8 mouse cellular contexts compared by ENCODE assay signal in genomic region chr1:33670164-33670616, GRCm38 (mm10). TPM values are rescaled to one million over a fixed set of nuclear protein-coding genes. Genes with fewer than 3 reads are reported as not detected.
DNase-seq lines count a peak whose midpoint lies in the region; ATAC-seq and TF ChIP-seq lines count a peak whose summit lies in the region.

No protein-coding gene starts in this region.

- no peak overlapping the region for H3K27ac ChIP-seq in ES-E14 (ENCODE audit: insufficient read depth, low read depth, low read length, poor library complexity, severe bottlenecking)
- H3K27ac ChIP-seq in forebrain, embryonic 13.5 days, result peak overlapping the region; percentile 90
- peak overlapping the region; percentile 80 for H3K27ac ChIP-seq in layer of hippocampus, adult 2 months
- H3K27ac ChIP-seq in lung, embryonic 14.5 days (ENCODE audit: low read depth), result peak overlapping the region; percentile 68
- H3K27ac ChIP-seq in neural tube, embryonic 15.5 days (replicated peaks), result peak overlapping the region; percentile 95

- 0% methylated on average over 37 of the region's 37 CpGs for WGBS in forebrain, embryonic 13.5 days
- WGBS in lung, embryonic 14.5 days, result under 1% methylated on average over 37 of the region's 37 CpGs
- under 1% methylated on average over 37 of the region's 37 CpGs for WGBS in neural tube, embryonic 15.5 days

- no peaks in the 10 kb centered on the region for H3K4me1 ChIP-seq in ES-E14 (ENCODE audit: control insufficient read depth in 2 of 2, insufficient read depth in 2 of 2, low read length in 2 of 2, poor library complexity in 1 of 2)
- H3K4me1 ChIP-seq in forebrain, embryonic 13.5 days, result peaks cover 8% of the 10 kb centered on the region
- H3K4me1 ChIP-seq in lung, embryonic 14.5 days (ENCODE audit: insufficient read depth), result 0 out of 2 replicates have a peak, but pooled peaks cover 3% of the 10 kb centered on the region
- peaks cover 8% of the 10 kb centered on the region for H3K4me1 ChIP-seq in neural tube, embryonic 15.5 days

- H3K27me3 ChIP-seq in forebrain, embryonic 13.5 days, result no peaks in the 10 kb centered on the region
- H3K27me3 ChIP-seq in lung, embryonic 14.5 days (ENCODE audit: insufficient read depth, low read length), result no peaks in the 10 kb centered on the region
- no peaks in the 10 kb centered on the region for H3K27me3 ChIP-seq in neural tube, embryonic 15.5 days (replicated peaks)

- H3K4me3 ChIP-seq in ES-E14 (ENCODE audit: insufficient read depth in 1 of 2, low read depth in 1 of 2, low read length in 2 of 2, poor library complexity in 1 of 2, severe bottlenecking in 1 of 2), result peak overlapping the region; percentile 96 to 99
- H3K4me3 ChIP-seq in forebrain, embryonic 13.5 days, result peak overlapping the region; percentile 71
- H3K4me3 ChIP-seq in layer of hippocampus, adult 2 months, result peak overlapping the region; percentile 89
- peak overlapping the region; percentile 58 for H3K4me3 ChIP-seq in lung, embryonic 14.5 days (ENCODE audit: low read depth, low read length)
- peak overlapping the region; percentile 80 for H3K4me3 ChIP-seq in neural tube, embryonic 15.5 days (replicated peaks)

- peak overlapping the region; percentile 73 for H3K9ac ChIP-seq in ES-E14 (ENCODE audit: insufficient read depth, low read depth, low read length, poor library complexity, severe bottlenecking)
- H3K9ac ChIP-seq in forebrain, embryonic 13.5 days, result peak overlapping the region; percentile 82
- H3K9ac ChIP-seq in lung, embryonic 14.5 days, result peak overlapping the region; percentile 64
- H3K9ac ChIP-seq in neural tube, embryonic 15.5 days (replicated peaks), result peak overlapping the region; percentile 68

- peak overlapping the region; percentile 83 for H3K4me2 ChIP-seq in forebrain, embryonic 13.5 days
- H3K4me2 ChIP-seq in lung, embryonic 14.5 days, result peak overlapping the region; percentile 70
- H3K4me2 ChIP-seq in neural tube, embryonic 15.5 days, result peak overlapping the region; percentile 81

- DNase-seq in ES-E14 (ENCODE audit: low read depth, low spot score), result peak; percentile 39
- peak; percentile 70 for DNase-seq in c-Kit-positive CD71-positive TER-119-positive erythroid progenitor cells, embryonic 14.5 days (ENCODE audit: low spot score)
- peak; percentile 56 to 57 for DNase-seq in heart, postnatal 36 days
- DNase-seq in layer of hippocampus, adult 2 months (ENCODE audit: low spot score in 2 of 2), result peak; percentile 46 to 51
- peak; percentile 87 for DNase-seq in lung, embryonic 14.5 days
- DNase-seq in testis, postnatal 10 days (ENCODE audit: low spot score), result peak; percentile 73

- no peaks in the 10 kb centered on the region for H3K9me3 ChIP-seq in ES-E14 (ENCODE audit: control insufficient read depth, insufficient read depth, low read depth, low read length)
- H3K9me3 ChIP-seq in forebrain, embryonic 13.5 days (replicated peaks), result no peaks in the 10 kb centered on the region
- H3K9me3 ChIP-seq in lung, embryonic 14.5 days (ENCODE audit: low read depth, low read length), result no peaks in the 10 kb centered on the region
- H3K9me3 ChIP-seq in neural tube, embryonic 15.5 days (replicated peaks), result no peaks in the 10 kb centered on the region

- H3K36me3 ChIP-seq in ES-E14 (ENCODE audit: control insufficient read depth, insufficient read depth, low read length, poor library complexity, severe bottlenecking), result peaks cover 6% of the 10 kb centered on the region; the same call in 1 of the 2 replicates
- peaks cover 14% of the 10 kb centered on the region for H3K36me3 ChIP-seq in forebrain, embryonic 13.5 days (ENCODE audit: poor library complexity, severe bottlenecking)
- H3K36me3 ChIP-seq in lung, embryonic 14.5 days (ENCODE audit: insufficient read depth), result peaks cover 23% of the 10 kb centered on the region; the same call in 1 of the 2 replicates
- H3K36me3 ChIP-seq in neural tube, embryonic 15.5 days, result 0 out of 2 replicates have a peak, but pooled peaks cover 8% of the 10 kb centered on the region

- peak; percentile 69 for ATAC-seq in forebrain, embryonic 13.5 days
- ATAC-seq in lung, embryonic 14.5 days (ENCODE audit: insufficient read depth), result peak; percentile 68
- peak; percentile 85 for ATAC-seq in neural tube, embryonic 15.5 days (ENCODE audit: low FRiP score)

- in situ Hi-C loops in ES-E14 (cut with MboI; ENCODE audit: low sequenced_read_pairs in 2 of 2, unreplicated experiment in 2 of 2), result no loop called here

- intact Hi-C loops in heart, postnatal 36 days (cut with DNase I), result loop anchor here (10.0 kb wide), 1 partner anchor 235 kb away; the partner anchor contains the start of genes Bend6 and Dst

- TF ChIP-seq CTCF in layer of hippocampus, adult 2 months (conservative IDR thresholded peaks at IDR 0.05), result peak; percentile 33
- peak; percentile 44 for TF ChIP-seq CTCF in lung, embryonic 14.5 days (IDR thresholded peaks at IDR 0.05; ENCODE audit: low read depth)

TF ChIP-seq in ES-E14, 5 proteins besides CTCF, POLR2A, EP300 and RAD21:
- no peak for TF ChIP-seq ZNF384 (IDR thresholded peaks at IDR 0.05; ENCODE audit: low read depth, low read length)
TF ChIP-seq in ES-E14: peak in this region for 0.

RNA-seq across cellular contexts. Expression of gene Prim2, which starts 0.6 kb away (rescaled TPM):
- total RNA-seq in ES-E14 (2012; rRNA removed), result 34.7 and 39.0 TPM in 2 replicates
- polyA plus RNA-seq in forebrain, embryonic 13.5 days (2015; fragmentation: Nextera tagmentation; extraction: Ambion mirVana), result 47.8 and 48.0 TPM in 2 replicates
- total RNA-seq in heart, postnatal 36 days (2021), result 1 to 10 TPM; 2.4 TPM
- 1 to 10 TPM; 5.5 to 5.8 TPM for total RNA-seq in layer of hippocampus, adult 2 months (2021)
- 42.2 and 46.8 TPM in 2 replicates for polyA plus RNA-seq in lung, embryonic 14.5 days (2014; fragmentation: Nextera tagmentation; extraction: Ambion mirVana)
- polyA plus RNA-seq in neural tube, embryonic 15.5 days (2015; fragmentation: Nextera tagmentation; extraction: Ambion mirVana), result 21.3 and 28.0 TPM in 2 replicates

RNA-seq across cellular contexts. Expression of gene Rab23, which starts 49.5 kb away (rescaled TPM):
- 20.6 and 20.7 TPM in 2 replicates for total RNA-seq in ES-E14 (2012; rRNA removed)
- polyA plus RNA-seq in forebrain, embryonic 13.5 days (2015; fragmentation: Nextera tagmentation; extraction: Ambion mirVana), result 28.4 and 31.9 TPM in 2 replicates
- 1 to 10 TPM; 6.2 to 6.3 TPM for total RNA-seq in heart, postnatal 36 days (2021)
- 10 to 100 TPM; 22.6 to 28.4 TPM for total RNA-seq in layer of hippocampus, adult 2 months (2021)
- 22.1 and 23.8 TPM in 2 replicates for polyA plus RNA-seq in lung, embryonic 14.5 days (2014; fragmentation: Nextera tagmentation; extraction: Ambion mirVana)
- polyA plus RNA-seq in neural tube, embryonic 15.5 days (2015; fragmentation: Nextera tagmentation; extraction: Ambion mirVana), result 31.1 and 32.4 TPM in 2 replicates
